Mouse (Mus musculus) stomach, embryonic 16.5 days (tissue): ENCODE measurements around the gene Vmn1r54. TPM values are rescaled to one million over a fixed set of nuclear protein-coding genes. Genes with fewer than 3 reads are reported as not detected.
"Not testable (repeated sequence)": the region's sequence is repeated elsewhere in the genome, so short reads cannot be mapped to it uniquely, and the experiment has no call there.

ENCODE experiments used
- ATAC-seq: fragments of 200-750 bp; cut with Nextera tagmentation; 2 replicates; pipeline ENCODE4 v1.8.0; 2017; ENCODE audit warnings: moderate number of reproducible peaks, moderate TSS enrichment; ENCODE audit not compliant: insufficient read depth, low FRiP score
- H3K27ac ChIP-seq: fragments of 300-500 bp; sonication (generic); 2 replicates; pipeline ENCODE4 v1.5.1; 2014; ENCODE audit warnings: low read length
- H3K27me3 ChIP-seq: fragments of 300-500 bp; sonication (generic); 2 replicates; pipeline ENCODE4 v1.6.1; 2014; ENCODE audit warnings: low read length, control low read depth, mixed read lengths; ENCODE audit not compliant: control insufficient read depth, insufficient read depth
- H3K36me3 ChIP-seq: fragments of 300-500 bp; sonication (generic); 2 replicates; pipeline ENCODE4 v1.6.1; 2014; ENCODE audit warnings: low read length; ENCODE audit not compliant: control insufficient read depth, insufficient read depth
- H3K4me1 ChIP-seq: fragments of 300-500 bp; sonication (generic); 2 replicates; pipeline ENCODE4 v1.6.1; 2014; ENCODE audit warnings: low read length, control low read depth, mixed read lengths; ENCODE audit not compliant: control insufficient read depth, insufficient read depth
- H3K4me2 ChIP-seq: fragments of 300-500 bp; sonication (generic); 2 replicates; pipeline ENCODE4 v1.6.1; 2014; ENCODE audit warnings: low read depth, low read length, mixed read lengths
- H3K4me3 ChIP-seq: fragments of 300-500 bp; sonication (generic); replicated peaks from 2 replicates; pipeline ENCODE4 v1.5.1; 2014; ENCODE audit warnings: mild to moderate bottlenecking, low read length
- H3K9ac ChIP-seq: fragments of 300-500 bp; sonication (generic); 2 replicates; pipeline ENCODE4 v1.6.1; 2014; ENCODE audit warnings: low read length
- H3K9me3 ChIP-seq: fragments of 300-500 bp; sonication (generic); replicated peaks from 2 replicates; pipeline ENCODE4 v1.6.1; 2016; ENCODE audit warnings: low read length, control low read depth; ENCODE audit not compliant: control insufficient read depth
- WGBS: fragments of 180-500 bp; shearing (Covaris S2); extraction: QIAGEN DNeasy Blood & Tissue Kit; methylation state at CpG from one replicate; pipeline ENCODE4 v1.1.7; 2014; 5-methylcytosine and 5-hydroxymethylcytosine counted together
- polyA plus RNA-seq: library from polyadenylated mRNA; unstranded; fragments of >200 nt; fragmentation: Nextera tagmentation; extraction: Ambion mirVana; gene quantifications from 2 replicates; pipeline ENCODE4 v1.2.1, GENCODE M21; 2015

Vmn1r54 gene
- polyA plus RNA-seq, result not detected in 2 replicates

- Histone ChIP-seq H3K36me3 (no peaks in the 10 kb centered on the region), H3K9me3 (no peaks in the 10 kb centered on the region), H3K4me2 (no peak within 1 kb of the TSS), H3K4me3 (no peak within 1 kb of the TSS), H3K9ac (no peak within 1 kb of the TSS), H3K27ac (no peak within 1 kb of the TSS), H3K27me3 (no peaks in the 10 kb centered on the region), H3K4me1 (no peaks in the 10 kb centered on the region)
- no peak for ATAC-seq
- WGBS, result 65% methylated on average over 1 of the region's 1 CpGs
Measured at GRCm38 (mm10) chr6:90246000-90246399, at the start of gene Vmn1r54. Vmn1r54 (plus strand) TSS chr6:90246300.

- 61% methylated on average over 1 of the region's 2 CpGs for WGBS
- not testable (repeated sequence) for H3K4me1 ChIP-seq, H3K27me3 ChIP-seq, H3K9me3 ChIP-seq, H3K36me3 ChIP-seq, H3K4me2 ChIP-seq, H3K27ac ChIP-seq, ATAC-seq, H3K9ac ChIP-seq, H3K4me3 ChIP-seq
Measured at GRCm38 (mm10) chr6:90202493-90202892, 43.6 kb upstream of the Vmn1r54 start, which contains the start of gene V1ra8. V1ra8 (plus strand) TSS chr6:90202793.

- no peak for ATAC-seq
- H3K36me3 ChIP-seq, result no peaks in the 10 kb centered on the region
- H3K27me3 ChIP-seq, result no peaks in the 10 kb centered on the region
- H3K4me2 ChIP-seq, result no peak within 1 kb of the TSS
- H3K4me1 ChIP-seq, result no peaks in the 10 kb centered on the region
- H3K27ac ChIP-seq, result no peak within 1 kb of the TSS
- no peak within 1 kb of the TSS for H3K9ac ChIP-seq
- WGBS, result 78% methylated on average over 1 of the region's 1 CpGs
- H3K4me3 ChIP-seq, result no peak within 1 kb of the TSS
- H3K9me3 ChIP-seq, result no peaks in the 10 kb centered on the region
Measured at GRCm38 (mm10) chr6:90224338-90224737, 21.8 kb upstream of the Vmn1r54 start, which contains the start of gene Vmn1r53. Vmn1r53 (minus strand) TSS chr6:90224438.

GRCm38 (mm10) chr6:90232114-90232513 lies 14.0 kb upstream of the Vmn1r54 start:
- not testable (repeated sequence) for H3K9me3 ChIP-seq, H3K36me3 ChIP-seq, H3K4me2 ChIP-seq, H3K4me1 ChIP-seq, H3K27ac ChIP-seq, H3K9ac ChIP-seq, H3K4me3 ChIP-seq, H3K27me3 ChIP-seq, ATAC-seq
- 69% methylated on average over 4 of the region's 4 CpGs for WGBS

GRCm38 (mm10) chr6:90232681-90233080 lies 13.4 kb upstream of the Vmn1r54 start:
- no peaks in the 10 kb centered on the region for H3K9me3 ChIP-seq
- ATAC-seq, result no peak
- H3K9ac ChIP-seq, result no peak overlapping the region
- H3K27ac ChIP-seq, result no peak overlapping the region
- H3K4me3 ChIP-seq, result no peak overlapping the region
- no peaks in the 10 kb centered on the region for H3K36me3 ChIP-seq
- WGBS, result 49% methylated on average over 27 of the region's 27 CpGs
- H3K27me3 ChIP-seq, result no peaks in the 10 kb centered on the region
- H3K4me2 ChIP-seq, result no peak overlapping the region
- no peaks in the 10 kb centered on the region for H3K4me1 ChIP-seq

- Histone ChIP-seq H3K4me3 (no peak overlapping the region), H3K9ac (no peak overlapping the region), H3K9me3 (no peaks in the 10 kb centered on the region), H3K27ac (no peak overlapping the region), H3K4me2 (no peak overlapping the region), H3K4me1 (no peaks in the 10 kb centered on the region), H3K27me3 (no peaks in the 10 kb centered on the region), H3K36me3 (no peaks in the 10 kb centered on the region)
- no peak for ATAC-seq
- 81% methylated on average over 3 of the region's 3 CpGs for WGBS
Measured at GRCm38 (mm10) chr6:90244019-90244418, 2.1 kb upstream of the Vmn1r54 start.

- Histone ChIP-seq H3K27me3 (no peaks in the 10 kb centered on the region), H3K36me3 (no peaks in the 10 kb centered on the region), H3K27ac (no peak overlapping the region), H3K4me1 (no peaks in the 10 kb centered on the region), H3K4me2 (no peak overlapping the region), H3K9ac (no peak overlapping the region), H3K9me3 (no peaks in the 10 kb centered on the region), H3K4me3 (no peak overlapping the region)
- no peak for ATAC-seq
- WGBS, result 54% methylated on average over 12 of the region's 12 CpGs
Measured at GRCm38 (mm10) chr6:90288265-90288664, 42.2 kb downstream of the Vmn1r54 start.

GRCm38 (mm10) chr6:90300919-90301318 lies 54.8 kb downstream of the Vmn1r54 start, which contains the start of gene BC048671:
BC048671 (plus strand) TSS chr6:90301219.
- no peak within 1 kb of the TSS for H3K27ac ChIP-seq
- H3K27me3 ChIP-seq, result no peaks in the 10 kb centered on the region
- 86% methylated on average over 1 of the region's 1 CpGs for WGBS
- no peak for ATAC-seq
- H3K9ac ChIP-seq, result no peak within 1 kb of the TSS
- no peaks in the 10 kb centered on the region for H3K9me3 ChIP-seq
- no peak within 1 kb of the TSS for H3K4me3 ChIP-seq
- H3K4me2 ChIP-seq, result no peak within 1 kb of the TSS
- no peaks in the 10 kb centered on the region for H3K36me3 ChIP-seq
- H3K4me1 ChIP-seq, result no peaks in the 10 kb centered on the region

GRCm38 (mm10) chr6:90306315-90306975 lies 60.3 kb downstream of the Vmn1r54 start:
- no peak overlapping the region for H3K27ac ChIP-seq
- WGBS, result 78% methylated on average over 6 of the region's 6 CpGs
- no peak overlapping the region for H3K4me3 ChIP-seq
- no peaks in the 10 kb centered on the region for H3K4me1 ChIP-seq
- no peak overlapping the region for H3K9ac ChIP-seq
- H3K27me3 ChIP-seq, result no peaks in the 10 kb centered on the region
- H3K36me3 ChIP-seq, result no peaks in the 10 kb centered on the region
- H3K9me3 ChIP-seq, result no peaks in the 10 kb centered on the region
- no peak for ATAC-seq
- no peak overlapping the region for H3K4me2 ChIP-seq
